8 mouse cellular contexts compared by ENCODE assay signal in genomic region chrX:102189581-102189980, GRCm38 (mm10). TPM values are rescaled to one million over a fixed set of nuclear protein-coding genes. Genes with fewer than 3 reads are reported as not detected.
DNase-seq lines count a peak whose midpoint lies in the region; ATAC-seq and TF ChIP-seq lines count a peak whose summit lies in the region.

No protein-coding gene starts in this region.

- no peak overlapping the region for H3K9ac ChIP-seq in forebrain, embryonic 12.5 days
- H3K9ac ChIP-seq in forebrain, postnatal 0 days: no peak overlapping the region
- no peak overlapping the region for H3K9ac ChIP-seq in lung, embryonic 15.5 days
- no peak overlapping the region for H3K9ac ChIP-seq in intestine, embryonic 15.5 days

- TF ChIP-seq CTCF in forebrain, postnatal 0 days (IDR thresholded peaks at IDR 0.05; ENCODE audit: low read depth): no peak

- no peak for DNase-seq in forebrain, postnatal 0 days
- DNase-seq in lung, postnatal 14 days: no peak
- no peak for DNase-seq in urinary bladder, adult 18-20 months (ENCODE audit: low spot score in 2 of 2)
- no peak for DNase-seq in right cerebral cortex, adult 18-20 months

- no peaks in the 10 kb centered on the region for H3K9me3 ChIP-seq in forebrain, embryonic 12.5 days
- H3K9me3 ChIP-seq in forebrain, postnatal 0 days (ENCODE audit: low read length): no peaks in the 10 kb centered on the region
- H3K9me3 ChIP-seq in lung, embryonic 15.5 days: no peaks in the 10 kb centered on the region
- H3K9me3 ChIP-seq in intestine, embryonic 15.5 days: no peaks in the 10 kb centered on the region

- no peak overlapping the region for H3K4me3 ChIP-seq in forebrain, embryonic 12.5 days (replicated peaks)
- H3K4me3 ChIP-seq in forebrain, postnatal 0 days (ENCODE audit: low read depth, low read length): no peak overlapping the region
- peak overlapping the region; percentile 55; the same call in 1 of the 2 replicates for H3K4me3 ChIP-seq in lung, embryonic 15.5 days
- no peak overlapping the region for H3K4me3 ChIP-seq in intestine, embryonic 15.5 days (replicated peaks)
- peak overlapping the region; percentile 75 for H3K4me3 ChIP-seq in myocyte

- peak; percentile 5; the same call in 1 of the 2 replicates for ATAC-seq in forebrain, embryonic 12.5 days (ENCODE audit: low FRiP score)
- ATAC-seq in forebrain, postnatal 0 days: no peak
- ATAC-seq in lung, embryonic 15.5 days (ENCODE audit: borderline replicate concordance, extremely low read depth, low FRiP score, low TSS enrichment): no peak
- ATAC-seq in intestine, embryonic 15.5 days: peak; percentile 16; the same call in 1 of the 2 replicates

- peaks cover 16% of the 10 kb centered on the region for H3K4me1 ChIP-seq in forebrain, embryonic 12.5 days
- no peaks in the 10 kb centered on the region for H3K4me1 ChIP-seq in forebrain, postnatal 0 days (ENCODE audit: insufficient read depth)
- peaks cover 7% of the 10 kb centered on the region; the same call in 1 of the 2 replicates for H3K4me1 ChIP-seq in lung, embryonic 15.5 days
- H3K4me1 ChIP-seq in intestine, embryonic 15.5 days (replicated peaks): no peaks in the 10 kb centered on the region

- H3K4me2 ChIP-seq in forebrain, embryonic 12.5 days: peak overlapping the region; percentile 59; the same call in 1 of the 2 replicates
- H3K4me2 ChIP-seq in forebrain, postnatal 0 days (ENCODE audit: low read depth): no peak overlapping the region
- H3K4me2 ChIP-seq in lung, embryonic 15.5 days: no peak overlapping the region
- H3K4me2 ChIP-seq in intestine, embryonic 15.5 days (replicated peaks): no peak overlapping the region
- H3K4me2 ChIP-seq in myocyte (ENCODE audit: low read depth): peak overlapping the region; percentile 67

- no peak for TF ChIP-seq POLR2A in myocyte (IDR thresholded peaks at IDR 0.05; ENCODE audit: insufficient read length, low read depth)

- 42% methylated on average over 5 of the region's 5 CpGs for WGBS in forebrain, embryonic 12.5 days
- WGBS in forebrain, postnatal 0 days: 55% methylated on average over 5 of the region's 5 CpGs
- WGBS in lung, embryonic 15.5 days: 42% methylated on average over 5 of the region's 5 CpGs
- 45% methylated on average over 5 of the region's 5 CpGs for WGBS in intestine, embryonic 15.5 days

- H3K27me3 ChIP-seq in forebrain, embryonic 12.5 days: 0 out of 2 replicates have a peak, but pooled peaks cover 5% of the 10 kb centered on the region
- no peaks in the 10 kb centered on the region for H3K27me3 ChIP-seq in forebrain, postnatal 0 days (ENCODE audit: insufficient read depth, low read length)
- no peaks in the 10 kb centered on the region; the same call in 1 of the 2 replicates for H3K27me3 ChIP-seq in lung, embryonic 15.5 days
- no peaks in the 10 kb centered on the region for H3K27me3 ChIP-seq in intestine, embryonic 15.5 days (replicated peaks)
- no peaks in the 10 kb centered on the region for H3K27me3 ChIP-seq in myocyte (ENCODE audit: control insufficient read depth, insufficient read depth, insufficient read length)

- H3K36me3 ChIP-seq in forebrain, embryonic 12.5 days (replicated peaks): peaks cover 10% of the 10 kb centered on the region
- H3K36me3 ChIP-seq in forebrain, postnatal 0 days (ENCODE audit: insufficient read depth): no peaks in the 10 kb centered on the region
- H3K36me3 ChIP-seq in lung, embryonic 15.5 days: peaks cover 4% of the 10 kb centered on the region; the same call in 1 of the 2 replicates
- H3K36me3 ChIP-seq in intestine, embryonic 15.5 days: no peaks in the 10 kb centered on the region
- H3K36me3 ChIP-seq in myocyte (ENCODE audit: control insufficient read depth, insufficient read depth): peaks cover 10% of the 10 kb centered on the region

- no peak overlapping the region for H3K27ac ChIP-seq in forebrain, embryonic 12.5 days
- no peak overlapping the region for H3K27ac ChIP-seq in forebrain, postnatal 0 days (ENCODE audit: low read depth, low read length)
- H3K27ac ChIP-seq in lung, embryonic 15.5 days: no peak overlapping the region
- H3K27ac ChIP-seq in intestine, embryonic 15.5 days: no peak overlapping the region

- H3K79me2 ChIP-seq in myocyte (ENCODE audit: control insufficient read depth, insufficient read depth): peaks cover 25% of the 10 kb centered on the region

- H3ac ChIP-seq in myocyte (ENCODE audit: control insufficient read depth, insufficient read length): no peak overlapping the region

TF ChIP-seq in myocyte, 11 proteins besides CTCF, POLR2A, EP300 and RAD21:
- TF ChIP-seq POLR2AphosphoS2 (IDR thresholded peaks at IDR 0.05; ENCODE audit: insufficient read length, low read depth) (no peak), SRF (IDR thresholded peaks at IDR 0.05; ENCODE audit: control insufficient read depth, insufficient read length, low read depth) (no peak), MYOG (IDR thresholded peaks at IDR 0.05; ENCODE audit: control insufficient read depth in 1 of 3, insufficient read depth in 1 of 3, insufficient read length in 2 of 3, low read depth in 2 of 3) (no peak), USF1 (IDR thresholded peaks at IDR 0.05; ENCODE audit: low read depth) (no peak), MYOD1 (IDR thresholded peaks at IDR 0.05; ENCODE audit: control insufficient read depth in 1 of 3, insufficient read length in 2 of 3, low read depth in 2 of 3) (no peak), E2F4 (IDR thresholded peaks at IDR 0.05; ENCODE audit: insufficient read depth) (no peak), MAX (IDR thresholded peaks at IDR 0.05; ENCODE audit: low read depth) (no peak), TCF12 (IDR thresholded peaks at IDR 0.05; ENCODE audit: insufficient read depth, poor library complexity, severe bottlenecking) (no peak)

RNA-seq across cellular contexts. Expression of gene Rps4x, which starts 0.4 kb away (rescaled TPM):
- polyA plus RNA-seq in forebrain, embryonic 12.5 days (2016; fragmentation: Nextera tagmentation; extraction: Ambion mirVana): 531 and 555 TPM in 2 replicates
- 1,341 and 1,679 TPM in 2 replicates for total RNA-seq in forebrain, postnatal 0 days (2014; rRNA removed)
- polyA plus RNA-seq in forebrain, postnatal 0 days (2015; fragmentation: Nextera tagmentation; extraction: Ambion mirVana): 432 and 524 TPM in 2 replicates
- 801 and 804 TPM in 2 replicates for polyA plus RNA-seq in lung, embryonic 15.5 days (2015; fragmentation: Nextera tagmentation; extraction: Ambion mirVana)
- 764 and 787 TPM in 2 replicates for polyA plus RNA-seq in intestine, embryonic 15.5 days (2015; fragmentation: Nextera tagmentation; extraction: Ambion mirVana)
- polyA plus RNA-seq in myocyte (2012; fragmentation: generic; extraction: Trizol): 2,113 TPM

RNA-seq across cellular contexts. Expression of gene Ercc6l, which starts 32.7 kb away (rescaled TPM):
- polyA plus RNA-seq in forebrain, embryonic 12.5 days (2016; fragmentation: Nextera tagmentation; extraction: Ambion mirVana): 17.9 and 18.5 TPM in 2 replicates
- 1.2 and 2.0 TPM in 2 replicates for total RNA-seq in forebrain, postnatal 0 days (2014; rRNA removed)
- polyA plus RNA-seq in forebrain, postnatal 0 days (2015; fragmentation: Nextera tagmentation; extraction: Ambion mirVana): 0.52 and 0.64 TPM in 2 replicates
- polyA plus RNA-seq in lung, embryonic 15.5 days (2015; fragmentation: Nextera tagmentation; extraction: Ambion mirVana): 17.0 and 17.1 TPM in 2 replicates
- polyA plus RNA-seq in intestine, embryonic 15.5 days (2015; fragmentation: Nextera tagmentation; extraction: Ambion mirVana): 9.5 and 11.2 TPM in 2 replicates
- polyA plus RNA-seq in myocyte (2012; fragmentation: generic; extraction: Trizol): 1.5 TPM

Comparison
In these comparisons a context has a peak if more than half of its experiments do, and no peak if none do; other contexts are left out.
1. ATAC-seq: peak in forebrain, embryonic 12.5 days (single experiment) and intestine, embryonic 15.5 days (single experiment); none in forebrain, postnatal 0 days (single experiment) and lung, embryonic 15.5 days (single experiment).
2. H3K4me2 ChIP-seq: peak in forebrain, embryonic 12.5 days (single experiment) and myocyte (single experiment); none in forebrain, postnatal 0 days (single experiment), lung, embryonic 15.5 days (single experiment) and intestine, embryonic 15.5 days (single experiment).
3. H3K4me3 ChIP-seq: peak in lung, embryonic 15.5 days (single experiment) and myocyte (single experiment); none in forebrain, embryonic 12.5 days (single experiment), forebrain, postnatal 0 days (single experiment) and intestine, embryonic 15.5 days (single experiment).